Mouse (Mus musculus) liver, embryonic 11.5 days (tissue): Measurements from ENCODE around the gene Bicra. TPM values are rescaled to one million over a fixed set of nuclear protein-coding genes. Genes with fewer than 3 reads are reported as not detected.

Source experiments
- ATAC-seq: fragments of 200-750 bp; cut with Nextera tagmentation; replicated peaks from 2 replicates; pipeline ENCODE4 v1.8.0; 2017; ENCODE audit warnings: moderate number of reproducible peaks, mild to moderate bottlenecking, moderate TSS enrichment, moderate library complexity; ENCODE audit not compliant: low FRiP score
- DNase-seq: peaks from one replicate; pipeline ENCODE4 v3.0.0-alpha.2; 2017; ENCODE audit warnings: low spot score
- H3K27ac ChIP-seq: fragments of 300-500 bp; sonication (generic); 2 replicates; pipeline ENCODE4 v1.5.1; 2014; ENCODE audit warnings: mild to moderate bottlenecking, low read depth, low read length, control low read depth
- H3K27me3 ChIP-seq: fragments of 300-500 bp; sonication (generic); replicated peaks from 2 replicates; pipeline ENCODE4 v1.6.1; 2014; ENCODE audit warnings: low read length, mixed read lengths; ENCODE audit not compliant: control insufficient read depth, insufficient read depth
- H3K36me3 ChIP-seq: fragments of 300-500 bp; sonication (generic); 2 replicates; pipeline ENCODE4 v1.6.1; 2014; ENCODE audit warnings: mild to moderate bottlenecking, low read length, moderate library complexity, mixed read lengths; ENCODE audit not compliant: control insufficient read depth, insufficient read depth
- H3K4me1 ChIP-seq: fragments of 300-500 bp; sonication (generic); replicated peaks from 2 replicates; pipeline ENCODE4 v1.6.1; 2014; ENCODE audit warnings: low read length, mixed read lengths; ENCODE audit not compliant: control insufficient read depth, insufficient read depth
- H3K4me2 ChIP-seq: fragments of 300-500 bp; sonication (generic); 2 replicates; pipeline ENCODE4 v1.6.1; 2014; ENCODE audit warnings: mild to moderate bottlenecking, control low read depth, moderate library complexity
- H3K4me3 ChIP-seq: fragments of 300-500 bp; sonication (generic); 2 replicates; pipeline ENCODE4 v1.5.1; 2014; ENCODE audit warnings: low read depth, low read length, control low read depth
- H3K9ac ChIP-seq: fragments of 300-500 bp; sonication (generic); 2 replicates; pipeline ENCODE4 v1.6.1; 2014; ENCODE audit warnings: low read depth, low read length, control low read depth
- H3K9me3 ChIP-seq: fragments of 300-500 bp; sonication (generic); 2 replicates; pipeline ENCODE4 v1.6.1; 2016; ENCODE audit warnings: low read length, inconsistent platforms, mixed read lengths; ENCODE audit not compliant: control insufficient read depth
- WGBS: fragments of 180-500 bp; shearing (Covaris S2); extraction: QIAGEN DNeasy Blood & Tissue Kit; methylation state at CpG from one replicate; pipeline ENCODE4 v1.1.7; 2014; 5-methylcytosine and 5-hydroxymethylcytosine counted together
- polyA plus RNA-seq: library from polyadenylated mRNA; unstranded; fragments of >200 nt; fragmentation: Nextera tagmentation; extraction: Ambion mirVana; gene quantifications from 2 replicates; pipeline ENCODE4 v1.2.1, GENCODE M21; 2014

Bicra gene
- polyA plus RNA-seq, 1 experiment from 2014 or later, result 7.3 TPM

- H3K27me3 ChIP-seq, result no peaks in the 10 kb centered on the region
- H3K4me1 ChIP-seq, result peaks cover 21% of the 10 kb centered on the region
- H3K9ac ChIP-seq, result no peak overlapping the region
- DNase-seq (no peak), ATAC-seq (no peak)
- no peak overlapping the region for H3K27ac ChIP-seq
- peak overlapping the region; percentile 96 for H3K4me2 ChIP-seq
- no peaks in the 10 kb centered on the region for H3K9me3 ChIP-seq
- peaks cover 40% of the 10 kb centered on the region for H3K36me3 ChIP-seq
- WGBS, result 93% methylated on average over 1 of the region's 1 CpGs
- H3K4me3 ChIP-seq, result peak overlapping the region; percentile 83
Observed at GRCm38 (mm10) chr7:15944311-15944710, 103.4 kb downstream of the Bicra start.

GRCm38 (mm10) chr7:15938621-15939020 is 109.1 kb downstream of the Bicra start:
- no peak overlapping the region for H3K9ac ChIP-seq
- no peak overlapping the region for H3K27ac ChIP-seq
- WGBS, result 80% methylated on average over 3 of the region's 3 CpGs
- H3K27me3 ChIP-seq, result no peaks in the 10 kb centered on the region
- H3K4me2 ChIP-seq, result no peak overlapping the region
- H3K36me3 ChIP-seq, result peaks cover 59% of the 10 kb centered on the region
- no peak for ATAC-seq
- H3K9me3 ChIP-seq, result no peaks in the 10 kb centered on the region
- H3K4me1 ChIP-seq, result no peaks in the 10 kb centered on the region
- H3K4me3 ChIP-seq, result no peak overlapping the region
- DNase-seq, result no peak

- peaks cover 51% of the 10 kb centered on the region for H3K36me3 ChIP-seq
- no peaks in the 10 kb centered on the region for H3K27me3 ChIP-seq
- H3K4me3 ChIP-seq, result no peak overlapping the region
- H3K9ac ChIP-seq, result no peak overlapping the region
- 79% methylated on average over 5 of the region's 5 CpGs for WGBS
- no peaks in the 10 kb centered on the region for H3K9me3 ChIP-seq
- ATAC-seq (no peak), DNase-seq (no peak)
- H3K4me1 ChIP-seq, result no peaks in the 10 kb centered on the region
- no peak overlapping the region for H3K4me2 ChIP-seq
- H3K27ac ChIP-seq, result no peak overlapping the region
Observed at GRCm38 (mm10) chr7:15937491-15937890, 110.2 kb downstream of the Bicra start.

GRCm38 (mm10) chr7:15933437-15934359 is 114.0 kb downstream of the Bicra start:
- Histone ChIP-seq H3K4me3 (no peak overlapping the region), H3K4me2 (no peak overlapping the region), H3K36me3 (peaks cover 15% of the 10 kb centered on the region), H3K27ac (no peak overlapping the region), H3K9me3 (no peaks in the 10 kb centered on the region), H3K9ac (no peak overlapping the region), H3K4me1 (no peaks in the 10 kb centered on the region), H3K27me3 (no peaks in the 10 kb centered on the region)
- DNase-seq (no peak), ATAC-seq (no peak)
- 43% methylated on average over 16 of the region's 16 CpGs for WGBS

GRCm38 (mm10) chr7:15931635-15932034 is 116.1 kb downstream of the Bicra start:
- H3K27ac ChIP-seq, result no peak overlapping the region
- no peak overlapping the region for H3K4me2 ChIP-seq
- no peak for DNase-seq
- H3K9me3 ChIP-seq, result no peaks in the 10 kb centered on the region
- no peaks in the 10 kb centered on the region for H3K4me1 ChIP-seq
- 71% methylated on average over 3 of the region's 3 CpGs for WGBS
- no peak overlapping the region for H3K4me3 ChIP-seq
- no peaks in the 10 kb centered on the region for H3K36me3 ChIP-seq
- no peaks in the 10 kb centered on the region for H3K27me3 ChIP-seq
- no peak for ATAC-seq
- no peak overlapping the region for H3K9ac ChIP-seq

GRCm38 (mm10) chr7:15930543-15930942 is 117.2 kb downstream of the Bicra start:
- no peak for DNase-seq
- Histone ChIP-seq H3K27me3 (no peaks in the 10 kb centered on the region), H3K36me3 (no peaks in the 10 kb centered on the region), H3K4me3 (no peak overlapping the region), H3K4me1 (no peaks in the 10 kb centered on the region), H3K27ac (no peak overlapping the region), H3K9ac (no peak overlapping the region), H3K9me3 (no peaks in the 10 kb centered on the region), H3K4me2 (no peak overlapping the region)
- WGBS, result 45% methylated on average over 2 of the region's 2 CpGs
- no peak for ATAC-seq

GRCm38 (mm10) chr7:15929910-15930309 is 117.8 kb downstream of the Bicra start:
- Histone ChIP-seq H3K27ac (no peak overlapping the region), H3K4me2 (no peak overlapping the region), H3K9me3 (no peaks in the 10 kb centered on the region), H3K4me3 (no peak overlapping the region), H3K27me3 (no peaks in the 10 kb centered on the region), H3K4me1 (no peaks in the 10 kb centered on the region), H3K9ac (no peak overlapping the region), H3K36me3 (no peaks in the 10 kb centered on the region)
- DNase-seq (no peak), ATAC-seq (peak; percentile 86)
- 19% methylated on average over 4 of the region's 4 CpGs for WGBS

- peaks cover 30% of the 10 kb centered on the region for H3K4me1 ChIP-seq
- peak within 1 kb of the TSS; percentile 78 for H3K4me3 ChIP-seq
- peak within 1 kb of the TSS; percentile 90 for H3K9ac ChIP-seq
- H3K4me2 ChIP-seq, result peak within 1 kb of the TSS; percentile 93
- no peaks in the 10 kb centered on the region for H3K9me3 ChIP-seq
- H3K27me3 ChIP-seq, result no peaks in the 10 kb centered on the region
- DNase-seq, result peak; percentile 92
- peak within 1 kb of the TSS; percentile 70 for H3K27ac ChIP-seq
- ATAC-seq, result peak; percentile 94
- WGBS, result under 1% methylated on average over 33 of the region's 33 CpGs
- H3K36me3 ChIP-seq, result peaks cover 17% of the 10 kb centered on the region; the same call in 1 of the 2 replicates
Observed at GRCm38 (mm10) chr7:15922220-15922773, 125.4 kb downstream of the Bicra start, which contains the start of gene Selenow. Gene Selenow, minus strand, starts transcription at chr7:15922402.
